Mouse (Mus musculus) lung, postnatal 0 days (tissue): ENCODE measurements around the gene Sart3. TPM values are rescaled to one million over a fixed set of nuclear protein-coding genes. Genes with fewer than 3 reads are reported as not detected.

Experiments used
- ATAC-seq: fragments of 200-750 bp; cut with Nextera tagmentation; 2 replicates; pipeline ENCODE4 v1.8.0; 2017; ENCODE audit warnings: moderate library complexity
- DNase-seq: peaks from one replicate; pipeline ENCODE4 v3.0.0-alpha.2; 2016; ENCODE audit warnings: low spot score
- H3K27ac ChIP-seq: fragments of 300-500 bp; sonication (generic); 2 replicates; pipeline ENCODE4 v1.5.1; 2014; ENCODE audit warnings: antibody characterized with exemption, mild to moderate bottlenecking, low read length, mixed read lengths
- H3K27me3 ChIP-seq: fragments of 300-500 bp; sonication (generic); replicated peaks from 2 replicates; pipeline ENCODE4 v1.6.1; 2014; ENCODE audit warnings: low read length, mixed read lengths; ENCODE audit not compliant: insufficient read depth
- H3K36me3 ChIP-seq: fragments of 300-500 bp; sonication (generic); 2 replicates; pipeline ENCODE4 v1.6.1; 2014; ENCODE audit warnings: low read length, mixed read lengths; ENCODE audit not compliant: insufficient read depth
- H3K4me1 ChIP-seq: fragments of 300-500 bp; sonication (generic); 2 replicates; pipeline ENCODE4 v1.6.1; 2014; ENCODE audit warnings: antibody characterized with exemption, low read depth, low read length, mixed read lengths; ENCODE audit not compliant: insufficient read depth
- H3K4me2 ChIP-seq: fragments of 300-500 bp; sonication (generic); replicated peaks from 2 replicates; pipeline ENCODE4 v1.6.1; 2014; ENCODE audit warnings: low read depth, mild to moderate bottlenecking, low read length, moderate library complexity, mixed read lengths
- H3K4me3 ChIP-seq: fragments of 300-500 bp; sonication (generic); 2 replicates; pipeline ENCODE4 v1.5.1; 2014; ENCODE audit warnings: low read depth, low read length
- H3K9ac ChIP-seq: fragments of 300-500 bp; sonication (generic); replicated peaks from 2 replicates; pipeline ENCODE4 v1.6.1; 2014; ENCODE audit warnings: low read depth, mild to moderate bottlenecking
- H3K9me3 ChIP-seq: fragments of 300-500 bp; sonication (generic); 2 replicates; pipeline ENCODE4 v1.6.1; 2016; ENCODE audit warnings: low read length, mixed read lengths
- CTCF ChIP-seq: IDR thresholded peaks from 2 replicates; pipeline ENCODE4 v1.5.1; 2016; ENCODE audit warnings: antibody characterized with exemption, mild to moderate bottlenecking
- EP300 ChIP-seq: IDR thresholded peaks from 2 replicates; pipeline ENCODE4 v1.6.1; 2016; ENCODE audit warnings: antibody characterized with exemption, mild to moderate bottlenecking, control low read depth
- WGBS: fragments of 180-500 bp; shearing (Covaris S2); extraction: QIAGEN DNeasy Blood & Tissue Kit; methylation state at CpG from one replicate; pipeline ENCODE4 v1.1.7; 2014; 5-methylcytosine and 5-hydroxymethylcytosine counted together
- polyA plus RNA-seq: library from polyadenylated mRNA; unstranded; fragments of >200 nt; fragmentation: Nextera tagmentation; extraction: Ambion mirVana; gene quantifications from 2 replicates; pipeline ENCODE4 v1.2.1, GENCODE M21; 2015

The Sart3 gene
- polyA plus RNA-seq, 1 experiment from 2014 or later, result 12.8 TPM

GRCm38 (mm10) chr5:113783581-113784001 is 11.3 kb upstream of the Sart3 start:
- Histone ChIP-seq H3K4me1 (no peaks in the 10 kb centered on the region), H3K9me3 (no peaks in the 10 kb centered on the region), H3K36me3 (0 out of 2 replicates have a peak, but pooled peaks cover under 1% of the 10 kb centered on the region), H3K4me3 (no peak overlapping the region), H3K4me2 (0 out of 2 replicates have a peak overlapping the region, but pooled peaks have one; percentile 3), H3K27me3 (no peaks in the 10 kb centered on the region), H3K9ac (no peak overlapping the region), H3K27ac (peak overlapping the region; percentile 62; the same call in 1 of the 2 replicates)
- TF ChIP-seq CTCF (no peak), EP300 (peak; percentile 37; the same call in 1 of the 2 replicates)
- ATAC-seq (peak; percentile 76), DNase-seq (peak; percentile 75)
- 7% methylated on average over 12 of the region's 12 CpGs for WGBS

GRCm38 (mm10) chr5:113782624-113783023 is 10.3 kb upstream of the Sart3 start:
- 77% methylated on average over 7 of the region's 7 CpGs for WGBS
- no peak overlapping the region for H3K4me3 ChIP-seq
- no peaks in the 10 kb centered on the region for H3K9me3 ChIP-seq
- no peaks in the 10 kb centered on the region for H3K4me1 ChIP-seq
- H3K9ac ChIP-seq, result no peak overlapping the region
- peak overlapping the region; percentile 62; the same call in 1 of the 2 replicates for H3K27ac ChIP-seq
- TF ChIP-seq EP300 (no peak), CTCF (no peak)
- H3K4me2 ChIP-seq, result no peak overlapping the region
- ATAC-seq, result no peak
- H3K27me3 ChIP-seq, result no peaks in the 10 kb centered on the region
- DNase-seq, result no peak
- peaks cover 6% of the 10 kb centered on the region; the same call in 1 of the 2 replicates for H3K36me3 ChIP-seq

GRCm38 (mm10) chr5:113781875-113782274 is 9.6 kb upstream of the Sart3 start:
- Histone ChIP-seq H3K36me3 (peaks cover 9% of the 10 kb centered on the region; the same call in 1 of the 2 replicates), H3K27ac (no peak overlapping the region), H3K9ac (no peak overlapping the region), H3K4me2 (no peak overlapping the region), H3K4me1 (no peaks in the 10 kb centered on the region), H3K27me3 (no peaks in the 10 kb centered on the region), H3K9me3 (no peaks in the 10 kb centered on the region), H3K4me3 (no peak overlapping the region)
- TF ChIP-seq EP300 (no peak), CTCF (no peak)
- ATAC-seq, result no peak
- DNase-seq, result no peak
- 73% methylated on average over 7 of the region's 7 CpGs for WGBS

GRCm38 (mm10) chr5:113781254-113781653 is 8.9 kb upstream of the Sart3 start:
- no peak overlapping the region for H3K4me2 ChIP-seq
- H3K9me3 ChIP-seq, result no peaks in the 10 kb centered on the region
- no peak for ATAC-seq
- no peaks in the 10 kb centered on the region for H3K27me3 ChIP-seq
- DNase-seq, result no peak
- no peaks in the 10 kb centered on the region for H3K4me1 ChIP-seq
- no peak overlapping the region for H3K9ac ChIP-seq
- peaks cover 16% of the 10 kb centered on the region; the same call in 1 of the 2 replicates for H3K36me3 ChIP-seq
- H3K27ac ChIP-seq, result no peak overlapping the region
- 80% methylated on average over 7 of the region's 7 CpGs for WGBS
- no peak overlapping the region for H3K4me3 ChIP-seq
- TF ChIP-seq CTCF, result no peak
- TF ChIP-seq EP300, result no peak

- H3K4me2 ChIP-seq, result no peak overlapping the region
- 73% methylated on average over 5 of the region's 5 CpGs for WGBS
- no peak for ATAC-seq
Observed at GRCm38 (mm10) chr5:113780763-113781162, 8.5 kb upstream of the Sart3 start.

GRCm38 (mm10) chr5:113780082-113780752 is 7.9 kb upstream of the Sart3 start:
- 96% methylated on average over 3 of the region's 3 CpGs for WGBS
- no peaks in the 10 kb centered on the region for H3K27me3 ChIP-seq
- DNase-seq (no peak), ATAC-seq (no peak)
- no peaks in the 10 kb centered on the region for H3K9me3 ChIP-seq
- H3K36me3 ChIP-seq, result peaks cover 17% of the 10 kb centered on the region
- H3K27ac ChIP-seq, result no peak overlapping the region
- no peaks in the 10 kb centered on the region for H3K4me1 ChIP-seq
- TF ChIP-seq CTCF (no peak), EP300 (no peak)
- H3K9ac ChIP-seq, result no peak overlapping the region
- no peak overlapping the region for H3K4me3 ChIP-seq
- H3K4me2 ChIP-seq, result no peak overlapping the region

More at GRCm38 (mm10) chr5:113780763-113781162, 8.5 kb upstream of the Sart3 start:
- no peak for DNase-seq
- Histone ChIP-seq H3K36me3 (peaks cover 16% of the 10 kb centered on the region; the same call in 1 of the 2 replicates), H3K4me3 (no peak overlapping the region), H3K9ac (no peak overlapping the region), H3K4me1 (no peaks in the 10 kb centered on the region), H3K9me3 (no peaks in the 10 kb centered on the region), H3K27me3 (no peaks in the 10 kb centered on the region), H3K27ac (no peak overlapping the region)
- TF ChIP-seq EP300 (no peak), CTCF (no peak)
